Mouse (Mus musculus): ENCODE data around the gene Slc9a2.

Gene Slc9a2

DNA sequence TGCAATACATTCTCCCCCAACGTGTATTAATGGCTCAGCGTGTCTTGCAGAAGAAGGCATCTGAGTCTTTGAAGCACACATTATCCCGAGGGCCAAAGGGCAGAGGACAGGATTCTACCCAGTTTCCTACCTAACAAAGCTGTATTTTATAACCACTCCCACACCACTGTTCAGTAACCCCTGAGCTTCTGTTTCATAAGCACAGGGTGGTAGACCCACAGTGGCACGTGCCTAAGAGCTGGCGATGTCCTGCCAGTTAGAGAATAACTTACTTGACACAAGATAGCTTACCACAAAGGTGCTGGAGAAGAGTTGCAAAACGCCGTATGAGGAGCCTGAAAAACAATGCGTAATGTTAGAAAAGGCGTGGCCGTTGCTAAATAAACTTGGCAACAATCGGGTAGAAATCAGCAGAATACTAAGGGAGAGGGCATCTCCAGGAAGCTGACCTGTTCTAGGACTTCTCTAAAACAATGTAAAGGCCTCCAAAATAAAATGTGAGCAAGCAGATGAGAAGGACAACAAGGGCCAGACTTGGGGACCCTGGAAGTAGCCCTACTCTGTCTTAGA, 105.6 kb downstream of the Slc9a2 start:
- DNase-seq (ENCODE audit: low spot score in 2 of 2) = no peak

DNA sequence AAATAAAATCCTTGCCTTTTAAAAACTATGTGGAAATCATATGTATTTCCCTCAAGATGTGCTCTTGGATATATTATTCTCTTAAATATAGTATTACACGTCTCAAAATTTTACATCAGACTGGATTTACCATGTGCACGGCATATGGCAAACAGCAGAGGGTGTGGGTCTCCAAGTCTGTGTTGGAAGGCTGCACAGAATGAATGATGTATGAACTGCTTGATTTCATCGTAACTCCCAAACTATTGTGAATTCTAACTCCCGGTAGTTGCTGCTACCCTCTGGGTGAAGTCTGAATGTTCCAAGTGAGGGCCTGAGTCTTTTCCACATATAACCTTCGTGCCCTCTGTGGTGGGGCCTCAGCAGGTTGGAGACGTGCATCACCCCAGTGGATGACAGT, 108.6 kb downstream of the Slc9a2 start:
- no peak for DNase-seq (ENCODE audit: low spot score in 2 of 2)

DNA sequence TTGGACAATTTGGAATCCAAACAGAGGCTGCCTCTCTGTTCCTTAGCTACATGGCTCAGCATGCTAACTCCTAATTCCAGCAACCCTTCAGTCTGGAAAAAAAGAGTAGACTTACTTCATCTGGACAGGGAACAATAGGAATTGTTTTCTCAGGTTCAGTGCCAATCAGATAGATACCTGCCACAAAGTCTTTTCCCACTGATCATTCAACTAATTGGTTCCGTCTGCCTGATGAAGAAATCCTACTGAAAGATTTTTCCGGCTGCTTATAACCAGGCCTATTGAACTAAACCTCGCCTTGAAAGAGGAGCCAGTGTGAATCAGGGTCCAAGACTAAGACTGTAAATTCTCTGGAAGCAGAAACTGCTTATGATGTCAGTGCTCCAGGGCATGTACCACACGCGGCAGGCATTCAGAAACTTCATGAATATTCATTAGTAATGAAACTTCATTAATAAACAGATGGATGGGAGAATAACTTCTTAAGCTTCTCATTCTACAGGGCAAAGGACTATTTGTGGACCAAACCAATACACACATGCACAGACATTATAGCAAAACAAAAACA, 109.4 kb downstream of the Slc9a2 start:
- DNase-seq (ENCODE audit: low spot score in 2 of 2) = no peak

DNA sequence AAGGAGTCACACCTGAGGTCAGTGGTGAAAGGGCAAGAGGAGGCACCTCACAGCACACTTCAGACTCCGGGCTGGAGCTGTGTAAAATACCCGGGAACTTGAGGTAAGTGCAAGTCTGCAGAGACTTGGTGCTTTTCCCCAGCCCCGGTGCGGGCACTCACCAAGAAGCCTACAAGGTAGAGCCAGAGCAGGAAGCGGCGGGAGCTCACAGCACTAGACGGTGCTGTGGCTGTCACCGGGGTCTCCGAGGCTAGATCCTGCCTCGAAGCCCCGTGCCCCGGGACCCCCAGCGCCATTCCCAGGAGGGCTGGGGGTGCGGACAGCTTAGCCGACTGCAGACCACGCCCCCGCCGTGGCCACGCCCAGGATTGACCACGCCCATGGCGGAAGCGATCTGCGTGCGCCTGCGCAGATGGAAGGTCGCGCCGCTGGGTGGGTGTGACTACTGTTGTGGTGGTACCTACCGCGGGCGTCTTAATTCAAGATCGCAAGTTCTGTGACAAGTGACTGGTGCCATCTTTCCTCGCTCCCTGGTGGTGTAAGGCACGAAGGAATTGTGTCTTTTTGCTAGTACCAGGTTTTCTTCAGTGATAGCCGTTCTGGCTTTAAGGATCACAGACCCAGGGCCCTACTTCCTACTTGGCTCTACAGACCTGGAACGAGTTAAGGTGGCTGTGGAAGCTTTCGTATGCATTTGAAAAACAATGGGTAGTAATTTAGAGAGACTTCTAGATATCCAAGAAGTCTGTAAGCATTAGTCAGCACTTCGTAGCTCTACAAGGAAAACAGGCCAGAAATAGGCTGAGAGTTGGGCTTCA, 110.2 kb downstream of the Slc9a2 start, which contains the start of gene Mfsd9:
Gene Mfsd9, minus strand, starts transcription at position 364 of the 818 bp plus-strand sequence.
- DNase-seq (ENCODE audit: low spot score in 2 of 2) = peak; percentile 88 to 92

DNA sequence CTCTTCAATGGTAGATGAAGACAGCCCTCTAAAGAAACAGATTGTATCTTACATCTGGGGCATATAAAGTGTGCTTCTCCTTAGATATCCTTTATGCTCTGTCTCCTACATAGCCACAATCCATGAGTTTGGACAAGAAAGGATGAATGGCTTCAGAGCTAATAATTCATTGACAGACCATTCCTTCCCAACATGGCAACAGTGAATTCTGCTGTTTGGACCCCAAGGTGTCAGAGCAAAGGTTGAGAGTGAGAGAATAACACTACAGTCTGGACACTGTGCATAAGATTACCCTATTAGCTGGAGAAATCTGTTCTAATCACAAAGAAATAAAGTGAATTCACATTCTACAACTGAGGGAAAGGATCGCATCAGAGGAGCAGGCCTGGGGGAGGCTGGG, 115.1 kb downstream of the Slc9a2 start:
- no peak for DNase-seq (ENCODE audit: low spot score in 2 of 2)

DNA sequence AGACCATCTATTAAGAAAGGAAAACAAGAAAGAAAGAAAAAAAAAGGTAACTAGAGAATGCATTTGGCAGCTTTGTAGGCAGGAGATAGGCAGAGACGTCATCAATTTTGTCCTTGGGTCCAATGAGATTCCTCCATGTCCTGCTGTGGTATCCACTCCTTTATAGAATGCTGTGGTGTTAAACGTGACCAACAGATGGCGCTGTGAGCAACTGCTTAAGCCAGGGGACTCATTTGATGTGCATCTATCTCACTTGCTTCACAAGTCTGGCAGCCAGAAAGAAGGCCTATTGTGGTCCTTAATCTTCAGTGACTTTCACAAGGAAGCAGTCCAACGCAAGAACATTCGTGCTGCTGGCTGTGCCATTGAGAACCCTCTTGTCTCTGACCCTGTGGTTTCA, 117.0 kb downstream of the Slc9a2 start:
- DNase-seq (ENCODE audit: low spot score in 2 of 2) = peak; percentile 36 to 68

DNA sequence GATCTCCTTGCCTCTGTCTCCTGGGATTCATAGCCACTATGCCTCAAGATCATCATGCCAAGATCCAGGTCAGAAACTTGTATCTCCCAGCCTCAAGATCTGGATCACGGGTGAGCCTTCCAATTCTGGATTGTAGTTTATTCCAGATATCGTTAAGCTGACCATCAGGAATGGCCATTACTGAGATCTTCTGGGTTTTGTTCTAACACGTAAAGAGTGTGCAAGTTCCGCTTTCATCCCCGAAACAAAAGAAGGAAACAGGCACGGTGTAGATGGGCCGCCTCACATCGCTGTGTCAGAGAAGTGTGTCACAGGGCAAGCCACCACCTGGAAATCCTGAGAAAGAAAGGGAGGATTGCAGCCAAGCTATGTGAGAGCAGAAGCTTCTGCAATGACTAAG, 118.7 kb downstream of the Slc9a2 start:
- no peak for DNase-seq (ENCODE audit: low spot score in 2 of 2)

DNA sequence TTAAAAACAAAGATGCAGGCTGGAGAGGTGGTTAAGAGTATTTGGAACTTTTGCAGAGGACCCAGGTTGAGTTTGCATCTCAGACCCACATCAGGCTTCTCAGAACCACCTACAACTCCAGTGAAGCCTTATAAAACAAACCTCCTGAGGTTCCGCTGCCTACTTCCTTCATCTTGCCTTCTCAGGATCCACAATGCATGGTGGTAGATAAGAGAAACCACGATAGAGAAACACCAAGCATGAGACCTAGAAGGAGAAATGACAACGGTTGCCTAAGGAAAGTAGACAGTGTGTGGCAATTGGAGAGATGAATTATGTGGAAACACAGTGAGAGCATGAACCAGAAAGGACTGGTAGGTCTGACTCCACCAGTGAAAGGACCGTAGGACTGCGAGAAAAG, 120.5 kb downstream of the Slc9a2 start:
- no peak for DNase-seq (ENCODE audit: low spot score in 2 of 2)

DNA sequence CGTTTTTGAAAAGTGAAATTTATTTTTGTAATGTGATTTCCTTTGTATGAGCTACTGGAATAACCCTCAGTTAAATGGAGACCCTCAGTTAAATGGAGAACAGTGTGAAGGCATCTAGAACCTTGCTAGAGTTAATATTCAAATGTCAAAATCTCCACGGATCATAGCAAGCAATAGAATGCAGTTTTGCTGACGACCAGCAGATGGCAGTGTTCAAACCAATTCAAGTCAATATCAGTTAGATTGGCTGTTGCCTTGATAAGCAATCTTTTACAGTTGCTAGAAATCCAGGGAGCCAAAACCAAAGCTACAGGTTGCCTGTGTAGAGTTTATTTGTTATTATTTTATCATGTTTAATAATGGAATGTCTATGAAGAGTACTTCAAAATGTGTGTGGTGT, 122.4 kb downstream of the Slc9a2 start:
- peak in 1 of 2 experiments; percentile 44 for DNase-seq (ENCODE audit: low spot score in 2 of 2)

DNA sequence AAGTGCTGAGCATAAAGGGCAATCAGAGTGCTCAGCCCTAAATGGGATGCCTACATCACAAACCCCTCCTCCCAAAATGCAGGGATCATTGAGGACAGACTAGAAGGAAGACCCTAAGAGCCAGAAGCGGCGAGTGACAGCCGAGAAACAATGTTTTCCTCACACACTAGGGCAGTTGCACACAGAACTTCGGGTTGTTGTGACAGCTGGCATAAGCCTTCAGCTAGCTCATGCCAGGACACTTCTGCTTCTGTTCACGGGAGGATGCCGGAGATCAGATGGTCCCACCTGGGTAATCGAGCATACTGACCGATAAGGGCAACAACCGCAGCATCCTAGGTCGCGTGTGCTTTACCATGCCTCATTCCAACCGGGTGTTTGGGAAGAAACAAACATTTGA, 123.7 kb downstream of the Slc9a2 start:
- DNase-seq (ENCODE audit: low spot score in 2 of 2) = no peak

DNA sequence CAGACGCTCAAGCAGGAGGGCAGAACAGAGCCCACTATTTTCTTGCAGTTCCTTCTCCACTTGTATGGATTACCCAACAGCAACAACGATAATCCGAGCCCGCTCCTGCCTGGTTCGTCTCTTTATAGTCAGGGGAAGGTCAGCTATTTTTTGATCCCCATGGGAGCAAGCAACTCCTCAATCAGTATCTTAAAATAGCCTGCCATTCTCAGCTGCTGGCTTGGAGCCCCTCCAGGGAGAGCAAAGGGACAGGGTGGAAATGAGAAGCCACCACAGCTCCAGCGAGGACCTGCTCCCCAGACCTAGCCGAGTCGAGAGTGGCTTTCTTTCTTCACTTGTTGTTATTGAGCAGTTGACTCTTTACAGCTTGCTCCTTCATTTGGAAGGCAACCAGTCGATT, 125.0 kb downstream of the Slc9a2 start, which contains the start of gene Tmem182:
Gene Tmem182, plus strand, starts transcription at position 251 of the 400 bp plus-strand sequence.
- no peak for DNase-seq (ENCODE audit: low spot score in 2 of 2)

DNA sequence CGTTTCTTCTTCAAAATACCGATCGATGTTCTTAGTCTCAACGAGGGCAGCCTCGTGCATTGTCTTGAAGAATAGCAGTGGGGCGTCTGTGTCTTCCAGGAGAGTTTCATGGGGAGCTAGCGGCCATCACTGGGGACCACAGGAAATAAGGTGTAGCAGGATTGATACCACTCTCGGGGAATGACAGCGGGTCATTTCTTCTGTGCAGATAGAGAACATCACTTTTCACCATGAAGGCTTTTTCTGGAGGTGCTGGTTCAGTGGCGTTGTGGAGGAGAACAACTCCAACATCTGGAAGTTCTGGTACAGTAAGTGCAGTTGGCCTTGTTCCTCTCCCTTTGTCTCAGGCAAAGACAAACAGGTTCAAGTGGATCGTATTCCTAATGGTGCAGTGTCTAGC, 125.5 kb downstream of the Slc9a2 start:
- DNase-seq (ENCODE audit: low spot score in 2 of 2) = no peak

DNA sequence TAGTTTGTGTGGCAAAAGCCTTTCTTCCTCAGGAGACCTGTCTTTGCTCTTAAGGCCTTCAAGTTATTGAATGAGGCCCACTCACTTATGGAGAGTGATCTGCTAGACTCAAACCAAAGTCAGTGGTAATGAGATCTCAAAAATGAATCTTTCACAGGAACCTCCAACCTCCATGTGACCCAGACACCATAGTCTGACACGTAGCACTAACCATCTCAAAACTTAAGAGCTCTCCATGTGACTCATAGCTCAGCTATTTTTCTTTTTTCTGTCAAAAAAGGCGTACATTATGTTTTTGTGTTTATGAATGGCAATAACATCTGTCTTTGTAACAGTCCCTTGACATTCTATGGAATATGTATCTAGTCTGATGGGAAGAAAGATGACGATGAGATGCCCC, 128.3 kb downstream of the Slc9a2 start:
- no peak for DNase-seq (ENCODE audit: low spot score in 2 of 2)

DNA sequence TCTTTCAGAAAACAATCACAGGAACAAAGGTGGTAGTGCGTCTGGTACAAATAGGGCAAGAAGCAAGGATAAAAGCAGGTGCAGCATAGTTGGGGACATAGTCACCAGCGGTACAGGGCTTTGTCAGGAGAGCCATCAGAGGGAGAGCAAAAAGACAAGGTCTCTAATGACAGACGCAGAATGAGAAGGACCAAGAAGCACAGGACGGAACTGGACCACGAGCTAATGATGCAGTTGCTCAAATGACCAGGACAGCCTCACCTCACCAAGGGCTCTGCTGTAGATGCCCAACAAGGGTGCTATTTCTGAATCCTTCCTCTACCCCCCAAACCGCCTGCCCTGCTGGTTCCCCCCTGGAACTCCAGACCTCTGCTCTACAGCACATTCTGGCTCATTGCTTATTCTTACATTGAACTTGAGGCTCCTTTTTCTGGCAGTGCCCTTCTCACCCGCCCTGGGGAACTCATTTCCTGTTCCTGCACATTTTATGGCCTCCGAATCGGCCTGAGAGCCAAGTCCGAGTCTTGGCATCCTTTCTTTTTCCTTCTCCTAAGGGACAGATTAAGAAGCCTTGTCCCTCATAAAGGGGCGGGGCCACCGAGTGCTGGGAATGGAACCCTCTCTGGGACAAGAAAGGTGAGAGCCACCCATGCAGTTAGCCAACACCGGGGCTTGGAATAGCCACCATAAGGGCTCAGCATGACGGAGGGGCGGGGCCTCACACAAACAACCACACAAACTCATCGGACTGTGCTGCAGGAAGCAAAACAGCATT, 134.9 kb downstream of the Slc9a2 start:
- no peak for DNase-seq (ENCODE audit: low spot score in 2 of 2)
